Mouse (Mus musculus): ENCODE measurements at regions not wholly inside any gene's neighbourhood (a gene's known extent, or its start where the extent isn't known, plus 50 kb on each side); places are given as distances from the start of the nearest gene placed in this dataset.
A peak's percentile ranks its signal among the peaks of the same experiment; 100 is the strongest.

DNA sequence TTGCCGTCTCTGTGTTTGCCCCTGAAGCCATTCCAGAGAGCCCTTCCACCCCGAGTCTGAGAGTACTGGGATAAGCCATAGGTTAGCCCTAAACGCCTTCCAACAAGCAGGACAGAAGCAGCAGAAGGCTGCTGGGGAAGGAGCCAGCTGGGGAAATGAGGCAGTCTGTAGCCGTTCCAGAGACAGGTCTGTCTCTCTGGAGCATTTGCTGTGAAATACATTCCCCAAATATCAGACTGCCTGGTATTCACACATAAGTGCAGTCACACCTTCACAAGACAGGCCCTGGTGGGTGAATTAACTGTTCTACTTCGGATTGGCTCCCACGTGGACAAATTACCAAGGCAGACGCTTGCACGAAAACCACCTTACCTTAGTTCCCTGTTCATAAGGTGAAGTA is 307.1 kb downstream of the Galc start:
- intact Hi-C loops (cut with DNase I): no loop called here
- peak in 1 of 2 experiments; percentile 53 for DNase-seq (ENCODE audit: low spot score in 2 of 2)

DNA sequence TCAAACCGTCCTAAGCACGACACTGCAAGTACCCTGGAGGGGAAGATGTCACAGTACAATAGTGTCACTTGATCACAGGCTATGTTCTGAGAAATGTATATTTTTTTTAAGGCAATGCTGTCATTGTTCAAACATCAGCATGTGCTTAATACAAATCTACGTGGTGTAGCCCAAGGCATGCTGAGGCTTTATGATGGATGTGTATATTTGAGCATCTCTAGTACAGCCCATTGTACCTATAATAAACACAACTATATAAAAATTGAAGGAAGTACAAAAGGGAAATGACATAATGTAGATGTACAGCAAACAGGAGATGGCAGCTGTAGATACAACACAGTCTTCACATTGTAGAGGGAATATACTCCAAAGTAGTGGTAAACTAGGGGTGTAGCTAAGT is 309.2 kb downstream of the Galc start:
- intact Hi-C loops (cut with DNase I): no loop called here
- DNase-seq (ENCODE audit: low spot score in 2 of 2): no peak

DNA sequence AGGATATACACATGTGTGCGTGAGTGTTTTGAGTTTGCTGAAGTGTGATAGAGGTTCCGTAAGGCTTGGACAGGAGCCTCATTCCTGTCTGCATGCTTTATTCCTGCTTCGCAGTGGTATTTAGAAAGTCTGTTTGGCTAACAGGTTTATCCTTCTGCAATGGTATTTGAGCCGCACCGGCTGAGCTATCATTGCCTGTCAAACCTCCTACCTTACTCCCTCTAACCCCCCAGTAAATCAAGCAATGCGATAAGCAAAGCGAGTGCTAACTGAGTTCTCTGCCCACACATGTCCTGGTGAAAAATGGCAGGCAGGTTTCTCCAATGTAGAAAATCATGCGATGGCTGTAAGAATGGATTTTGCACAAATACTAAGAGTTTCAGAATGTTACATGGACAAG is 311.8 kb downstream of the Galc start:
- intact Hi-C loops (cut with DNase I): no loop called here
- DNase-seq (ENCODE audit: low spot score in 2 of 2): peak in 1 of 2 experiments; percentile 44

DNA sequence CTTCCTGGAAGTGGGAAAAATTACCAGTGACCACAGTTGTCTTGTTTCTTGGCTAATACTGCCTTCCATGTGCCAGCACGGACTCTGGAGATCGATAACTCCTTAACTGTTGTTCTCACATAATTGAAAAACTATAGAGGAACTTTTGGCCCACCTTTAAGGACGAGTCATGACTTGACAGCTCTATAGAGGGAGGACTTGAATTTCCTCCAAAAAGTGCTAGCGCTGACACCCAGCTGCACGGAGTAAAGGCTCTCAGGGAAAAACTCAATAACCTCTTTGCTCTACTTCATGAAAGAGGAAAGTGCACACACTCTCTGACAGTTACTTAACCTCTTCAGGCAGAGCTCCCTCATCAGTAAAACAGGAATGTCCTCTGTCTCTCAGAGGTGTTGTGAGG is 320.9 kb downstream of the Galc start:
- intact Hi-C loops (cut with DNase I): no loop called here
- DNase-seq (ENCODE audit: low spot score in 2 of 2): no peak

DNA sequence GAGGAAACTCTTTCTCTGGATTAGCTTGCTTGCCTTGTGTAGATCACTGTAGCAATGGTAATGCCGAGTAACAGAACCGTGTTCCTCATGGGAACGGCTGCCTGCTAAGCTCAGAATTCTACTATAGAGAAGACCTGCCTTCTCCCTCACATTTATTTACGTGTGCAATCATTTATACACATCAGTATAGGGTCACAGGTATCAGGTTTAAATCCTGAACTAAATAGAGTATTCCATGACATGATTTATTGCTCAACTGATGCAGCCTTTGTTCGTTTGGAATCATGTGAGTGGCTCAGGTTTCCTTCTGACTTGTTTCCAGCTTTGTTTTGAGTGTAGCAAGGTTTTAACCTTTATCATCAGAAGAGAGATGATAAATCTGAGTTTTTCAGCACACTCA is 329.4 kb downstream of the Galc start:
- intact Hi-C loops (cut with DNase I): no loop called here
- no peak for DNase-seq (ENCODE audit: low spot score in 2 of 2)

DNA sequence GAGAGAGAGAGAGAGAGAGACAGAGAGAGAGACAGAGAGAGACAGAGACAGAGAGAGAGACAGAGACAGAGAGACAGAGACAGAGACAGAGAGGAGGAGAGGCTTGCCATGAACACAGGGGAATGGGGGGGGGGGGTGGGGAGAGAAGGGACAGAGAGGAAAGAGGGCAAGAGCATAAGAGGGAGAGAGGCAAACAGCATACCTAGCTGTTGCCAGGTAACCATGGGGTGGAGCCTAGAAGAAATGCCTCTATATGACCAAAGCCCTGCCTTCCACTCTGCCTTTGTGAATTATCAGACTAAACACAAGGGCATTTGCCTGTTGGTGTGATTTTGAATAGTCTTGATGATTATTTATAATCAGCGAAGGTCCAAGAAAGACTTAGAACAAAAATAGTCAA is 332.2 kb downstream of the Galc start:
- no peak for DNase-seq (ENCODE audit: low spot score in 2 of 2)
- intact Hi-C loops (cut with DNase I): no loop called here

DNA sequence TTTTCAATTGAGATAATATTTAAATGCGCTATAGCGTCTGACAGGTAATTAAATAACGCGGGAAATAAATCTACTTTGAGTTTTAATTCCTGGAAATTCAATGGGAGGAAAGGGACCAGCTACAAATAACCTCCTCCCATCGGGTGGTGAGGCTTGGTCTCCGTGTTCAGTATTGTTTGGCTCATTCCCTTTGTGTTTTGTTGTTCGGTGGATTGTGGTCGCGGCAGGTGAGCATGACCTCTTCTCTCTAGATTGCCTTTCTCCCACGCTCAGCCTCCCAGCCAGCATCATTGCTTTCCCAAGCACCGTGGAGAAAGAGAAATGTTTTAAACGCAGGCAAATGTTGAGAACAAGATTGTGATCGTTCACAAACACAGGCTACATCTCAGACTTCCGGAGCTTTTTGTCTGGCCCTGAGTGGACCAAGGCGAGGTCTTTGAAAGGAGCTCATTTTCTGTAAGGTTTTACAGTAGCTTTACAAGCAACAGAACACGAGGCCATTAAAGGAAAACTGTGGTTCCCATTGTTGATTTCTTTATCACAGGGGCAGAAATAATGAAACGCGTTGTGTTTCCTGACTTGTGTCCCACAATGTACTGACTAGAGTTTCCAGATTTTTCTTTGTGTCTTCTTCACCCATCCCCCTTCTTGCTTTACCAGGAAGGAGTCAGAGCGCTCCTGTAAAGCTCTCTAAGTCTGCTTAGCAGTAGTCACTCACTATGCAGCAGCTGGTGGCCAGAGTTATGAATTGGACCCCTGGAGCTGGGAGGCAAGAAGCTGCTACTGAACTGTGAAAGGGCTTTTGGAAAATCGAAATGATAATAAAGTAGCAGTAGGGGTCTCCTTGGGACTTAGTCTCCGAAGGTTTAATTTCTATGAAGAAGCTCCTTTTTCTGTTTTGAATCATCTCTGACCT is 337.7 kb downstream of the Galc start:
- intact Hi-C loops (cut with DNase I): no loop called here
- no peak for DNase-seq (ENCODE audit: low spot score in 2 of 2)

DNA sequence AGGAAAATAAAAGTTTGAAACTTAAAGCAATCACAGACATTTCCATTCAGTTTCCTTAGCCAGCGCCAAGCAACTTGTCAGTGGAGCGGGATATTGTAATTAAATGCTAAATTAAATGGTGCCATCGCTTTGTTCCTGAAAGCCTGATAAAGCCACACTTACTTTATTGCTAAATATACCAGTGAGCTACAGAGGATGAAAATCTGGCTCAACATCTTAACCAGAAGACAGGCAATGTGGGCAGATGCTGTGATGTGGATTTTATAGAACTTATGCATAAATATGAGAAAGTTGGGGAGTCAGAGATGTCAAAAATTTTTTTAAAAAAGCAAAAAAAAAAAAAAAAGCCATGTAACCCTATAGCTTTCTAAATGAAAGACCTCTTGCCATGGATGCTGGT is 340.8 kb downstream of the Galc start:
- intact Hi-C loops (cut with DNase I): no loop called here
- DNase-seq (ENCODE audit: low spot score in 2 of 2): peak in 1 of 2 experiments; percentile 82

DNA sequence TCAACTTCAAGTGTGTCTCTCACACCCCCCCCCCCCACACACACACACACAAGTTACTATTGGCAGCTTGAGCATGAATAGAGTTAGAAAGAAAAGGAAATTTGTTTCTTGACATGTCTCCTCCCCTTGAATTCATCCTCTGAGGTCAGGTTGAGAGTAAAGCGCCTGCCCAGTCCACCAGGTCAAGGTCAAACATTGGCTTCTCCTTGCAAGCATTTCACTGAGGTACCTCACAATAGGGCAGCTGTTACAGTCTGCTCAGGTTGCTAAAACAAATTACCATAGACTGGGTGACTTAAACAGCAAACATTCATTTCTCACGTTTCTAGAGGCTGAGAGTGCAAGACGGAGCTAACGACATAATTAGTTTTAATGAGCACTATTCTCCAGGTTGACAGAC is 344.2 kb downstream of the Galc start:
- intact Hi-C loops (cut with DNase I): no loop called here
- no peak for DNase-seq (ENCODE audit: low spot score in 2 of 2)

DNA sequence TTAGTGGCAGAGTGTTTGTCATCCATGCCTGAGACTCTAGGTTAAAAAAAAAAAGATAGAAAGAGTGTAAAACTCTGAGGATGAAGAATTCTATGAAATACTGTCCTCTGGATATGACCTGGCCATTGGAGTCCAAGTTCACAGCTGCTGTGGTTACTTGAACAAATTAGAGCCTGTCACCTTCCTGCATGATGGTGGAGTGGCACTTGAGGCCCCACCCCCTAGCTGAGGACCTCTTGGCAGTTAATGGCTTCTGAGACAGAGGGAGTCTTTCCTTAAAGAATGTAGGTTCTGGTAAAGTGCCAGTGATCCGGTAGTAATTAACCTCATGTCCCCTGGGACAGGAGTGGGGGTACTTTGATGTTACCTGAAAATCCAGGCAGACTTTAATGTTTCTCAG is 346.5 kb downstream of the Galc start:
- DNase-seq (ENCODE audit: low spot score in 2 of 2): no peak

DNA sequence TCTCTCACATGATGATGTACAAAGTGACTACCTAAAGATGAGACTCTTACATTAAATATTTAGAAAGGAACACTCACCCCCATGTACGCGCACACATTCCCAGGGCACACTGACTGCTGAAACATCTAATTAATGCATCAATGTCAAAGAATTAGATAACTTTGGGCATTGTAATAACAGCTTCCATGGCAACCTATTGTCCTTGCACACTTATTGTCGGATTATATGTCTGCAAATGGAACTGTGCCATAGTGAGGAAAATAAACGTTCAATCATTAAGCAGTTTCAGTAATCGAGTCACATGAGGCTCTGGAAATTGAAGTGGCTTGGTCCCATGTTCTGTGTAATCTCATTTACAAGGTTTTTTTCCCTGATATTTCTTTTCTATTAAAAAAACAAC is 360.0 kb downstream of the Galc start:
- intact Hi-C loops (cut with DNase I): no loop called here
- no peak for DNase-seq (ENCODE audit: low spot score in 2 of 2)

More for the DNA sequence above, 346.5 kb downstream of the Galc start:
- intact Hi-C loops (cut with DNase I): no loop called here

DNA sequence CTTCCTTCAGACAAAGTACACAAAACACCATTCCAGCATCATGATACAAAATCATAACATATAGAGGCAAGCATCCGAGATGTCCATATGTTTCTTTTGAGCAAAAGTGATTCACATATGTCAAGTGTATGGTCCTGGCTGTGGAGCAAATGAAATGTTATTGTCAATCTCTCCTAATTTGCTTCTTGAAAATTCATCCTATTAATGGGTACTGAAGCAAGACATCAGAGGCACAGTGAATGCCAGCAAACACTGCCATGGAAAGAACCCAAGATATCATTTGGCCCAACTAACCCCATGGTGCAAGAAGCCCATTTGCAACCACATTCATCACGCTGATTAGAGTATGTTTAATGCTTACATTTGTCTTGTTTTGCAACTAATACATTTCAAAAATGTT is 361.1 kb downstream of the Galc start:
- no peak for DNase-seq (ENCODE audit: low spot score in 2 of 2)
- intact Hi-C loops (cut with DNase I): no loop called here

DNA sequence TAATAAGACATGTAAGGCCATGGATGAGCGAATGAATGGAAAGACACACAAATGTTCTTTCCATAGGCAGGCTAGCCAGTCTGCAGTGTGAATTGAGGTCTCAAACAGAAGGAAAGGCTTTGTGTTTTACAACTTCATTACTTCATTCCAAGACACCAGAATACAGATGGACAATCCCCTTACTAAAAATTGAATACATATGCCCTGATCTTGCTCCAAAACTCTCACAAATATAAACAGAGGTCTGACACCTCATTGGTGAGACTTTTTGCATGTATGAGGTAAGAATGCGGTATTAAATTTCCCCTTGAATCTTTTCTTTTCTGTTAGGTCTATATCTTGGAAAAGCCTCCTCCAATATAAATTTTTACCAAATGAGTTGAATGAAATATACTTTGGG is 363.3 kb downstream of the Galc start:
- intact Hi-C loops (cut with DNase I): no loop called here

DNA sequence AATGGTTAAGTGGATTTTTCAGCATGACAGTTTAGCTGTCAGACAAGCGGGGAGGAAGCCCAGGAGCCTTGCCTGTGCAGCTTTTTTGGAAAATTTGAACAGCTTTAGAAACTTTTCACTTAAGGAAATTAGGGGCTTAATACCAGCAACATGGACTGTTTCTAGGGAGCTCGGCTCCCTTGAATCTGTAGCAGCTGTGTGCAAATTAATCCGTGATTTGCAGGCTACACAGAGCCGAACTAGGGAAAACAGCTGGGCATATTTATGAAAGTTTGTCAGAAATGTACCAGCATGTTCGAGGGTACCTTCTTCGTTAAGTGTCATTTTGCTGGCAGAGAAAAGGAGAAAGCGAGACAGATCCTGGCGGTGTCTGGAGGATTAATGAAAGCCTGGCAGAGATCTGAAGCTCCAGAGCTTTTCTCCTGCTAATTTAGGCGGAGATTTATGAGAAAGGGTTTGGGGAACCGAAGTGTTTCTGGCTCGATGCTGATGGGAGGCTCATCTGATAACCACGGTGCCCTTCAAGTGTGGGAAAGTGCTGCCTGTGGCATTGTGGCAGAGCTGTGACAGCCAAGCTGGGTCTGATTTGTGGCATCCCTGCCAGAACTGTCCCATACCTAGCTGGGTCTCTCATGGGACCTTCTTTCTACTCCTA is 370.3 kb downstream of the Galc start:
- DNase-seq (ENCODE audit: low spot score in 2 of 2): peak; percentile 9 to 22
- intact Hi-C loops (cut with DNase I): no loop called here

More for the DNA sequence above, 363.3 kb downstream of the Galc start:
- no peak for DNase-seq (ENCODE audit: low spot score in 2 of 2)

DNA sequence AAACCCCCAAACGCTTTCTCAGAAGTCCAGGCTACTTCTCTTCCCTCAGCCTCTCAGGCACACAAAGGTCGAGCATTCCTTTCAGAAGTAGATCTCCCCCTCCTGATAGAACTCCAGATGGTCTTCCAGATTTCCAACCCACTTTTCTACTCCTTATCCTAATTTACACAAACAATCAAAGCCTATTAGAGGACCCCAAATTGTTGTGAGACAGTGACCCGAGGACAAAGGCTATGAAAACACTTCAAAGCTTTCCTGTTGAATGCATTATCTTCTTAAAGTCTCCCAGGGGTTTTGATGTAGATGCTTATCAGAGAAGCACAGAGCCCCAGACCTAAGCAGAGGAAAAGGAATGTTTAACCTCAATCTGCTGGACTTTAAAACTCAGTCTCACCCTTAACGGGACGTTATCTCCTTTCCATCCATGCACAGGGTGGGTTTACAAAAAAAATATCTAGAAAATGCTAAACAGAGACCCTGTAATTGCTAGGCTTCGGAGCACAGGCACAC is 370.9 kb downstream of the Galc start:
- no peak for DNase-seq (ENCODE audit: low spot score in 2 of 2)
- intact Hi-C loops (cut with DNase I): no loop called here

DNA sequence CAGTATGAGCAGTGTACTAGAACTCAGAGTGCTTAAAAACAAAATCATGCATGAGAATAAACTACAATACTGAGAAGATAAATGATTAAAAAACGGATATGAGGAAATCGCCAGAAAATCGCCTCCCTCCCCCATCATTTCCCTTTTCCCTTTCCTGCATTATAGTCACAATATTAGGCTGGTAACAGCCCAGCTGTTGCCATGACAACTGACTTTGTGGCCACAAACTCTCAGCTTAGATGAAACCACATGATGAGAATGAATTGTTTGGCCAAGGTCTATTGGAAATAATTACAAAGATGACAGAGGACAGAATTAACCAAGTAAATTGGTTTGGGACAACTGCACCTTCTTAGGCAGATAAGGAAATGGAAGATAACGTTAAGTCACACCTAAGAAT is 376.8 kb downstream of the Galc start:
- DNase-seq (ENCODE audit: low spot score in 2 of 2): no peak
- intact Hi-C loops (cut with DNase I): no loop called here

DNA sequence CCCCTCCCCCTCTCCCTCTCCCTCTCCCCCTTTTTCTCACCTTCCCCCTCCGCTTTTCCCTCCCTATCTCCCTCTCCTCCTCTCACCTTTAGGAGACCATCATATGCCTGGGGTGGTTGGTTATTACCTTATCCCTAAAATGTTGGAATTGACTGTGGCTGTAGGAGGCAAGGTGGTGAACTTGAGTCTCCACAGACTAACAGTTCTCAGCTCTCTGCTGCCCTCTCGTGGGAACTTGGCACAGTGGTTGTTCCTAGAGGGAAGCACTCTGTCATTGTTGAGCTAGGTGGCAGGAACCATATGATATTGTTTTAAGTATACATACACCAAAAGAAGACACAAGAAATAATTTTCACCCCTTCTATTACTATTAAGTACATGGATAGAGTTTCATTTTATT is 386.9 kb downstream of the Galc start:
- intact Hi-C loops (cut with DNase I): loop anchor here (5.0 kb wide), 4 partner anchors 100 to 650 kb away; no protein-coding TSS in a partner anchor
- peak; percentile 73 to 85 for DNase-seq (ENCODE audit: low spot score in 2 of 2)

DNA sequence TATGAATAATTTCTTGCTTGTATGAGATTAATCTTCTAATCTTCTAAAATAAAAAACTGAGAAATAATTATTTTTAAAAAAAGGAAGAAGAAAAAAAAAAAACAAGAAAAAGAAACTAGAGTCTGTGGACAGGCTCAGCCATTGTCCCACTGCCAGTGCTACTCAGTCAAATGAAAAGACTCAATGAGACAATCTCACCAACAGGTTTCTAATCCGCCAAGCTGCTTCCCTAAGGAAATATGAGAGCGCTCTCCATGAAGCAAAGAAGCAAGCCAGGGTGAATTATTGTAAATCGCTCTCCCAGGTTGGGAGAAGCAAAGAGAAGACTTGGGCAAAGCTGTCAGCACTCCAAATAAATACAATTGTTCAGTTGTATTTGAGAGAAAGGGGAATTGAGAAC is 396.3 kb downstream of the Galc start:
- DNase-seq (ENCODE audit: low spot score in 2 of 2): no peak
- intact Hi-C loops (cut with DNase I): no loop called here

DNA sequence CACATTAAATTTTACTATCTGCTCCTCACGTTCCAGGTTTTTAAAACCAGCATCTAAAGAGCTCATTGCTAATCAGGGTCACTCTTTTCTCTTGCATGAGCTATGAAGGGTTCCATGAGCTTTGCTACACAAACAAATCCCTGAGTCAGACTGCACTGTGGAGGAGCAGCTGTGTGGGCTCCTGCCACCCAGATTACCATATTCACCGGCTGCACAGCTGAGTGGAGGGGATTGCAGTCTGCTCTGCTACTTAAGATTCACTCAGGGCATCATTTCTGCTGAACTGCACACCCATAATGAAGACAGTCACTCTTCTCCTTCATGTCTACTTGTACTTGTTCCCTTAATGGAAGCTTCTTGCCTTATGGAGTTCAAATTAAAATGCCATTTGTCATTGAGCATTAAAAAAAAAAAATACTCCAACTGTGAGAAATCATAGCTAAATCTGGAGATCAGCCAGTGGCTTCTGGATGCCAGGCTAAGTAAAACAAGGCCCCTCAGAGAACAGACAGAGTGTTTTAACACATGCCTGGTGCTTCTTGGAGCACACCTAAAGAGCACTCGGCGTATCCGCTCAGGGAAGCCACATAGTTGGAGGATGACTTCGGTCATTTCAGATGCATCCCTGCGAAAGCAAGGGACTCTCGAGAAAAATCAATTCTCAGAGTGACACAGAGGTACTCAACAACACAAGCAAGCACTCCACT is 422.9 kb downstream of the Galc start:
- DNase-seq (ENCODE audit: low spot score in 2 of 2): peak; percentile 35 to 88
- intact Hi-C loops (cut with DNase I): no loop called here

DNA sequence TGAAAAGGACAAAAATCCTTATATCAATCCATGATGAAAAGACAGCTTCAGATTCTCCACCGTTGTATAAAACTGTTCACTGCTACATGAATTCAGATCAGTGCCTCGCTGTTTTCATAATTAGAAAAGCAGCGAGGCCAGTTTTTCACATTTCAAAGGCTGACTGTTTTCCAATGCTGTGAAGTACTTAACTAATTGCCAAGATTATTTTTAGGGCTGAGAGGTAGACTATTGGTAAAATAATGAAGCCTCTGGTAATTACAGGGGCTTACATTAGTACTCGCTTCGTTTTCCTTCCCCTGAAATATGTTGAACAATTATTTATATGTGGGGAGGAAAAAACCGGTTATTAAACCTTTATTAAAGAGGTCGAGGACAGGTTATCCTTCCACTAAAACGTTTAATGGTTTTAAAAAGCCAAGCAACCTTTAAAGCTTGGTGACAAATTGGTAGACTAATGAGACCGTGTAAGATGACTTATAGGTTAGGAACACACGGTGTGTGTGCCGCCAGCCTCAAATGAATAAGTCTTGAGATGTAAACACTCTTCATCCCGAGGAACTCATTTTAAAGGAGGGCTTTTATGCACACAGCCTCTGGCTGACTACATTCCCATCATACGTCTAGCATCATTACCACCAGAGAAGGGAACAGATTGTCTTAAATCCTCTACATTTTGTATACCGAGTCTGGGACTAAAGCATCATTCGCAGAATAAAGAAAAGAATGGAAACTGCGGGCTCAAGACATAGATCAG is 465.7 kb downstream of the Galc start:
- intact Hi-C loops (cut with DNase I): no loop called here
- DNase-seq (ENCODE audit: low spot score in 2 of 2): no peak

Measured in left cerebral cortex, postnatal 25 days (tissue).